Mouse (Mus musculus) MEL (cell line): ENCODE results near the gene Aplp1. TPM values are rescaled to one million over a fixed set of nuclear protein-coding genes. Genes with fewer than 3 reads are reported as not detected.

Experiments used
- DNase-seq: peaks from one replicate; pipeline ENCODE4 v3.0.0; 2011; ENCODE audit warnings: low read depth, low spot score
- H3K27ac ChIP-seq: 2 replicates; pipeline ENCODE4 v1.5.1; 2012; ENCODE audit warnings: low read depth, mild to moderate bottlenecking, control low read depth, low read length, moderate library complexity; ENCODE audit not compliant: control insufficient read depth
- H3K27me3 ChIP-seq, 2 experiments: fragments of 150-350 bp in 1 of 2; sonication (generic) in 1 of 2; 2 replicates each; pipeline ENCODE4 v1.6.1; 2012; ENCODE audit warnings: low read length in 2 of 2, mild to moderate bottlenecking in 2 of 2, improper control_type of control experiment in 1 of 2, moderate library complexity in 1 of 2; ENCODE audit not compliant: insufficient read depth in 2 of 2, control insufficient read depth in 1 of 2
- H3K36me3 ChIP-seq, 2 experiments: 2 replicates each; pipeline ENCODE4 v1.6.1; 2012 to 2014; ENCODE audit warnings: low read length in 2 of 2, improper control_type of control experiment in 1 of 2, inconsistent platforms in 1 of 2, mild to moderate bottlenecking in 1 of 2; ENCODE audit not compliant: insufficient read depth in 2 of 2, control insufficient read depth in 1 of 2
- H3K4me1 ChIP-seq, 2 experiments: fragments of 150-350 bp in 1 of 2; sonication (generic) in 1 of 2; 2 replicates each; pipeline ENCODE4 v1.6.1; 2012; ENCODE audit warnings: low read length in 2 of 2, improper control_type of control experiment in 1 of 2, mild to moderate bottlenecking in 1 of 2; ENCODE audit not compliant: insufficient read depth in 2 of 2, control insufficient read depth in 1 of 2
- H3K4me3 ChIP-seq, 2 experiments: fragments of 150-350 bp in 1 of 2; sonication (generic) in 1 of 2; 2 replicates each; pipeline ENCODE4 v1.5.1; 2012; ENCODE audit warnings: low read depth in 2 of 2, low read length in 2 of 2, mild to moderate bottlenecking in 2 of 2, moderate library complexity in 2 of 2, control low read depth in 1 of 2, improper control_type of control experiment in 1 of 2; ENCODE audit not compliant: control insufficient read depth in 1 of 2, insufficient read depth in 1 of 2
- H3K79me2 ChIP-seq: 2 replicates; pipeline ENCODE4 v1.6.1; 2012; ENCODE audit warnings: mild to moderate bottlenecking, low read length, moderate library complexity; ENCODE audit not compliant: control insufficient read depth, poor library complexity, insufficient read depth
- H3K9ac ChIP-seq: 2 replicates; pipeline ENCODE4 v1.6.1; 2012; ENCODE audit warnings: low read depth, mild to moderate bottlenecking, control low read depth, low read length, moderate library complexity; ENCODE audit not compliant: control insufficient read depth, poor library complexity, severe bottlenecking
- H3K9me3 ChIP-seq: fragments of 150-350 bp; sonication (generic); replicated peaks from 2 replicates; pipeline ENCODE4 v1.6.1; 2012; ENCODE audit warnings: mild to moderate bottlenecking, low read length, improper control_type of control experiment, moderate library complexity; ENCODE audit not compliant: insufficient read depth
- BHLHE40 ChIP-seq: IDR thresholded peaks from 2 replicates; pipeline ENCODE4 v1.6.1; 2012; ENCODE audit warnings: low read depth, mild to moderate bottlenecking, inconsistent platforms, low read length, improper control_type of control experiment, borderline replicate concordance
- CHD1 ChIP-seq: IDR thresholded peaks from 2 replicates; pipeline ENCODE4 v1.6.1; 2012; ENCODE audit warnings: low read depth, mild to moderate bottlenecking, inconsistent platforms, low read length, improper control_type of control experiment
- CHD2 ChIP-seq: IDR thresholded peaks from 2 replicates; pipeline ENCODE4 v1.6.1; 2011; ENCODE audit warnings: low read length, improper control_type of control experiment
- CTCF ChIP-seq, 3 experiments: IDR thresholded peaks in 2 of 3; conservative IDR thresholded peaks in 1 of 3; 2 replicates each; pipeline ENCODE4 v1.5.1; 2011 to 2012; ENCODE audit warnings: low read length in 3 of 3, low read depth in 2 of 3, mild to moderate bottlenecking in 2 of 3, improper control_type of control experiment in 1 of 3, inconsistent platforms in 1 of 3, mixed read lengths in 1 of 3, moderate library complexity in 1 of 3; ENCODE audit not compliant: control insufficient read depth in 1 of 3, insufficient read depth in 1 of 3, poor library complexity in 1 of 3, severe bottlenecking in 1 of 3
- E2F4 ChIP-seq: IDR thresholded peaks from 2 replicates; pipeline ENCODE4 v1.6.1; 2011; ENCODE audit warnings: low read depth, low read length, improper control_type of control experiment, borderline replicate concordance
- ELF1 ChIP-seq: IDR thresholded peaks from 2 replicates; pipeline ENCODE4 v1.6.1; 2014; ENCODE audit warnings: low read depth, mild to moderate bottlenecking, inconsistent platforms, low read length, improper control_type of control experiment, moderate library complexity
- GATA1 ChIP-seq: IDR thresholded peaks from 2 replicates; pipeline ENCODE4 v1.6.1; 2011; ENCODE audit warnings: low read depth, low read length, improper control_type of control experiment
- HCFC1 ChIP-seq: IDR thresholded peaks from 2 replicates; pipeline ENCODE4 v1.6.1; 2012; ENCODE audit warnings: low read depth, mild to moderate bottlenecking, inconsistent platforms, low read length, improper control_type of control experiment, moderate library complexity
- JUND ChIP-seq: IDR thresholded peaks from 2 replicates; pipeline ENCODE4 v1.6.1; 2011; ENCODE audit warnings: low read depth, mild to moderate bottlenecking, improper control_type of control experiment, low read length
- MAX ChIP-seq: IDR thresholded peaks from 2 replicates; pipeline ENCODE4 v1.6.1; 2011; ENCODE audit warnings: low read length, improper control_type of control experiment
- MXI1 ChIP-seq: IDR thresholded peaks from 2 replicates; pipeline ENCODE4 v1.6.1; 2011; ENCODE audit warnings: mild to moderate bottlenecking, low read depth, low read length, improper control_type of control experiment
- MYB ChIP-seq: IDR thresholded peaks from 2 replicates; pipeline ENCODE4 v1.6.1; 2011; ENCODE audit warnings: mild to moderate bottlenecking, low read depth, low read length, improper control_type of control experiment
- NRF1 ChIP-seq: IDR thresholded peaks from 2 replicates; pipeline ENCODE4 v1.6.1; 2014; ENCODE audit warnings: low read depth, mild to moderate bottlenecking, inconsistent platforms, low read length, improper control_type of control experiment, moderate library complexity; ENCODE audit not compliant: poor library complexity, insufficient read depth, severe bottlenecking
- POLR2A ChIP-seq, 2 experiments: IDR thresholded peaks; 2 replicates each; pipeline ENCODE4 v1.6.1; 2011 to 2012; ENCODE audit warnings: low read length in 2 of 2, mild to moderate bottlenecking in 2 of 2, control low read depth in 1 of 2, improper control_type of control experiment in 1 of 2, low read depth in 1 of 2, moderate library complexity in 1 of 2; ENCODE audit not compliant: control insufficient read depth in 1 of 2, insufficient read depth in 1 of 2, poor library complexity in 1 of 2
- POLR2AphosphoS5 ChIP-seq: IDR thresholded peaks from 2 replicates; pipeline ENCODE4 v1.6.1; 2012; ENCODE audit warnings: low read depth, borderline replicate concordance, mild to moderate bottlenecking, inconsistent platforms, low read length, moderate library complexity, mixed read lengths
- RAD21 ChIP-seq: IDR thresholded peaks from 2 replicates; pipeline ENCODE4 v1.6.1; 2011; ENCODE audit warnings: mild to moderate bottlenecking, low read depth, low read length, improper control_type of control experiment
- RCOR1 ChIP-seq: IDR thresholded peaks from 2 replicates; pipeline ENCODE4 v1.6.1; 2012; ENCODE audit warnings: low read depth, mild to moderate bottlenecking, inconsistent platforms, low read length, improper control_type of control experiment
- SIN3A ChIP-seq: IDR thresholded peaks from 2 replicates; pipeline ENCODE4 v1.6.1; 2012; ENCODE audit warnings: low read length, improper control_type of control experiment, inconsistent platforms
- SMC3 ChIP-seq: IDR thresholded peaks from 2 replicates; pipeline ENCODE4 v1.6.1; 2011; ENCODE audit warnings: low read depth, low read length, improper control_type of control experiment
- TAL1 ChIP-seq: IDR thresholded peaks from 2 replicates; pipeline ENCODE4 v1.6.1; 2012; ENCODE audit warnings: mild to moderate bottlenecking, inconsistent platforms, low read length, moderate library complexity, mixed read lengths
- TBP ChIP-seq: IDR thresholded peaks from 2 replicates; pipeline ENCODE4 v1.8.0; 2011; ENCODE audit warnings: low read depth, low read length, improper control_type of control experiment
- TCF12 ChIP-seq: IDR thresholded peaks from 2 replicates; pipeline ENCODE4 v1.6.1; 2014; ENCODE audit warnings: low read depth, mild to moderate bottlenecking, inconsistent platforms, low read length, improper control_type of control experiment, moderate library complexity
- USF1 ChIP-seq: IDR thresholded peaks from 2 replicates; pipeline ENCODE4 v1.6.1; 2014; ENCODE audit warnings: low read depth, mild to moderate bottlenecking, inconsistent platforms, low read length, improper control_type of control experiment, moderate library complexity
- ZC3H11A ChIP-seq: IDR thresholded peaks from 2 replicates; pipeline ENCODE4 v1.6.1; 2012; ENCODE audit warnings: low read depth, mild to moderate bottlenecking, inconsistent platforms, low read length, improper control_type of control experiment
- ZKSCAN1 ChIP-seq: IDR thresholded peaks from 2 replicates; pipeline ENCODE4 v1.6.1; 2012; ENCODE audit warnings: low read depth, mild to moderate bottlenecking, inconsistent platforms, low read length, improper control_type of control experiment, moderate library complexity
- ZNF384 ChIP-seq: IDR thresholded peaks from 2 replicates; pipeline ENCODE4 v1.6.1; 2012; ENCODE audit warnings: low read depth, mild to moderate bottlenecking, inconsistent platforms, low read length, improper control_type of control experiment
- polyA plus RNA-seq, 2 experiments: library from polyadenylated mRNA; stranded (reverse) in 1 of 2; unstranded in 1 of 2; fragments of >175 nt in 1 of 2; fragments of >200 nt in 1 of 2; gene quantifications; 2 replicates each; pipeline versions ENCODE4 v1.2.1 to v1.2.4; 2012; ENCODE audit warnings: low replicate concordance in 2 of 2, low read depth in 1 of 2; ENCODE audit not compliant: insufficient read length in 2 of 2, insufficient read depth in 1 of 2, missing spikeins in 1 of 2
- total RNA-seq: library from RNA; depleted of rRNA; stranded (reverse); fragments of 300-350 nt; gene quantifications from 2 replicates; pipeline ENCODE4 v1.2.3, GENCODE M21; 2012

The Aplp1 gene
- total and polyA plus RNA-seq, 3 experiments = 1.9 to 7.1 TPM; not detected in 1

- H3K4me3 ChIP-seq = no peak overlapping the region
- H3K9me3 ChIP-seq = no peaks in the 10 kb centered on the region
- H3K4me1 ChIP-seq = no peaks in the 10 kb centered on the region
- no peak overlapping the region for H3K9ac ChIP-seq
- DNase-seq = peak; percentile 73
- no peaks in the 10 kb centered on the region for H3K36me3 ChIP-seq
- H3K27ac ChIP-seq = no peak overlapping the region
- H3K27me3 ChIP-seq = no peaks in the 10 kb centered on the region; a peak in 1 of 4 replicates
- no peaks in the 10 kb centered on the region for H3K79me2 ChIP-seq
- no peak for TF ChIP-seq POLR2A (IDR thresholded peaks at IDR 0.05; ENCODE audit: control insufficient read depth in 1 of 2, insufficient read depth in 1 of 2, low read depth in 1 of 2, low read length in 2 of 2, poor library complexity in 1 of 2)
- no peak for TF ChIP-seq CHD2
- no peak for TF ChIP-seq MAX
- no peak for TF ChIP-seq USF1
- no peak for TF ChIP-seq TBP
- no peak for TF ChIP-seq CHD1
- TF ChIP-seq TCF12 = no peak
- TF ChIP-seq POLR2AphosphoS5 = no peak
- no peak for TF ChIP-seq RCOR1
- TF ChIP-seq E2F4 = no peak
- TF ChIP-seq RAD21 = peak; percentile 73
- TF ChIP-seq NRF1 = peak; percentile 47; the same call in 1 of the 2 replicates
- TF ChIP-seq SMC3 = peak; percentile 69
- TF ChIP-seq MYB = no peak
- no peak for TF ChIP-seq SIN3A
- TF ChIP-seq TAL1 = no peak
- peak; percentile 73 for TF ChIP-seq ZC3H11A
- no peak for TF ChIP-seq HCFC1
- TF ChIP-seq GATA1 = no peak
- TF ChIP-seq ZKSCAN1 = no peak
- peak; percentile 56 to 77 (median 67) for TF ChIP-seq CTCF (IDR thresholded peaks at IDR 0.05 in 2 of 3, conservative IDR thresholded peaks at IDR 0.05 in 1 of 3; ENCODE audit: control insufficient read depth in 1 of 3, insufficient read depth in 1 of 3, low read depth in 2 of 3, low read length in 3 of 3, poor library complexity in 1 of 3, severe bottlenecking in 1 of 3)
- TF ChIP-seq ELF1 = no peak
- no peak for TF ChIP-seq ZNF384
- no peak for TF ChIP-seq MXI1
- no peak for TF ChIP-seq JUND
- no peak for TF ChIP-seq BHLHE40
Measured at GRCm38 (mm10) chr7:30472411-30472810, 27.1 kb upstream of the Aplp1 start.
